Mouse (Mus musculus) liver, embryonic 11.5 days (tissue): ENCODE measurements around the gene Dync1li2. TPM values are rescaled to one million over a fixed set of nuclear protein-coding genes. Genes with fewer than 3 reads are reported as not detected.

ENCODE experiments used
- ATAC-seq: fragments of 200-750 bp; cut with Nextera tagmentation; replicated peaks from 2 replicates; pipeline ENCODE4 v1.8.0; 2017; ENCODE audit warnings: moderate number of reproducible peaks, mild to moderate bottlenecking, moderate TSS enrichment, moderate library complexity; ENCODE audit not compliant: low FRiP score
- DNase-seq: peaks from one replicate; pipeline ENCODE4 v3.0.0-alpha.2; 2017; ENCODE audit warnings: low spot score
- H3K27ac ChIP-seq: fragments of 300-500 bp; sonication (generic); 2 replicates; pipeline ENCODE4 v1.5.1; 2014; ENCODE audit warnings: mild to moderate bottlenecking, low read depth, low read length, control low read depth
- H3K27me3 ChIP-seq: fragments of 300-500 bp; sonication (generic); replicated peaks from 2 replicates; pipeline ENCODE4 v1.6.1; 2014; ENCODE audit warnings: low read length, mixed read lengths; ENCODE audit not compliant: control insufficient read depth, insufficient read depth
- H3K36me3 ChIP-seq: fragments of 300-500 bp; sonication (generic); 2 replicates; pipeline ENCODE4 v1.6.1; 2014; ENCODE audit warnings: mild to moderate bottlenecking, low read length, moderate library complexity, mixed read lengths; ENCODE audit not compliant: control insufficient read depth, insufficient read depth
- H3K4me1 ChIP-seq: fragments of 300-500 bp; sonication (generic); replicated peaks from 2 replicates; pipeline ENCODE4 v1.6.1; 2014; ENCODE audit warnings: low read length, mixed read lengths; ENCODE audit not compliant: control insufficient read depth, insufficient read depth
- H3K4me2 ChIP-seq: fragments of 300-500 bp; sonication (generic); 2 replicates; pipeline ENCODE4 v1.6.1; 2014; ENCODE audit warnings: mild to moderate bottlenecking, control low read depth, moderate library complexity
- H3K4me3 ChIP-seq: fragments of 300-500 bp; sonication (generic); 2 replicates; pipeline ENCODE4 v1.5.1; 2014; ENCODE audit warnings: low read depth, low read length, control low read depth
- H3K9ac ChIP-seq: fragments of 300-500 bp; sonication (generic); 2 replicates; pipeline ENCODE4 v1.6.1; 2014; ENCODE audit warnings: low read depth, low read length, control low read depth
- H3K9me3 ChIP-seq: fragments of 300-500 bp; sonication (generic); 2 replicates; pipeline ENCODE4 v1.6.1; 2016; ENCODE audit warnings: low read length, inconsistent platforms, mixed read lengths; ENCODE audit not compliant: control insufficient read depth
- WGBS: fragments of 180-500 bp; shearing (Covaris S2); extraction: QIAGEN DNeasy Blood & Tissue Kit; methylation state at CpG from one replicate; pipeline ENCODE4 v1.1.7; 2014; 5-methylcytosine and 5-hydroxymethylcytosine counted together
- polyA plus RNA-seq: library from polyadenylated mRNA; unstranded; fragments of >200 nt; fragmentation: Nextera tagmentation; extraction: Ambion mirVana; gene quantifications from 2 replicates; pipeline ENCODE4 v1.2.1, GENCODE M21; 2014

The Dync1li2 gene
- polyA plus RNA-seq, 1 experiment from 2014 or later, result 31.4 TPM

GRCm38 (mm10) chr8:104411972-104412371 lies 30.9 kb downstream of the Dync1li2 start:
- no peak for ATAC-seq
- 74% methylated on average over 3 of the region's 3 CpGs for WGBS
- H3K4me3 ChIP-seq, result no peak overlapping the region

GRCm38 (mm10) chr8:104411468-104411867 lies 31.4 kb downstream of the Dync1li2 start:
- Histone ChIP-seq H3K27me3 (no peaks in the 10 kb centered on the region), H3K9ac (no peak overlapping the region), H3K9me3 (no peaks in the 10 kb centered on the region), H3K27ac (no peak overlapping the region), H3K4me2 (no peak overlapping the region), H3K4me3 (no peak overlapping the region), H3K4me1 (no peaks in the 10 kb centered on the region), H3K36me3 (no peaks in the 10 kb centered on the region)
- 76% methylated on average over 3 of the region's 3 CpGs for WGBS
- ATAC-seq (no peak), DNase-seq (no peak)

More at GRCm38 (mm10) chr8:104411972-104412371, 30.9 kb downstream of the Dync1li2 start:
- Histone ChIP-seq H3K36me3 (no peaks in the 10 kb centered on the region; the same call in 1 of the 2 replicates), H3K9ac (no peak overlapping the region), H3K27me3 (no peaks in the 10 kb centered on the region), H3K9me3 (no peaks in the 10 kb centered on the region), H3K4me2 (no peak overlapping the region), H3K27ac (no peak overlapping the region), H3K4me1 (no peaks in the 10 kb centered on the region)
- no peak for DNase-seq

GRCm38 (mm10) chr8:104410628-104411273 lies 32.1 kb downstream of the Dync1li2 start:
- Histone ChIP-seq H3K36me3 (no peaks in the 10 kb centered on the region), H3K4me2 (no peak overlapping the region), H3K4me1 (no peaks in the 10 kb centered on the region), H3K9me3 (no peaks in the 10 kb centered on the region), H3K4me3 (no peak overlapping the region), H3K27ac (no peak overlapping the region), H3K9ac (no peak overlapping the region), H3K27me3 (no peaks in the 10 kb centered on the region)
- no peak for ATAC-seq
- 62% methylated on average over 7 of the region's 7 CpGs for WGBS
- no peak for DNase-seq

- H3K27ac ChIP-seq, result no peak overlapping the region
- H3K9me3 ChIP-seq, result no peaks in the 10 kb centered on the region
- ATAC-seq (no peak), DNase-seq (no peak)
- H3K4me3 ChIP-seq, result no peak overlapping the region
- no peaks in the 10 kb centered on the region for H3K36me3 ChIP-seq
- H3K4me1 ChIP-seq, result no peaks in the 10 kb centered on the region
- H3K9ac ChIP-seq, result no peak overlapping the region
- 87% methylated on average over 7 of the region's 7 CpGs for WGBS
- no peaks in the 10 kb centered on the region for H3K27me3 ChIP-seq
- no peak overlapping the region for H3K4me2 ChIP-seq
These were observed 34.3 kb downstream of the Dync1li2 start for GRCm38 (mm10) chr8:104408328-104409110.

- no peaks in the 10 kb centered on the region for H3K4me1 ChIP-seq
- ATAC-seq, result no peak
- WGBS, result 79% methylated on average over 6 of the region's 6 CpGs
These were observed 36.3 kb downstream of the Dync1li2 start for GRCm38 (mm10) chr8:104406340-104407128.

GRCm38 (mm10) chr8:104405430-104406187 lies 37.2 kb downstream of the Dync1li2 start:
- Histone ChIP-seq H3K4me1 (no peaks in the 10 kb centered on the region), H3K27ac (no peak overlapping the region), H3K27me3 (no peaks in the 10 kb centered on the region), H3K4me3 (no peak overlapping the region), H3K9ac (no peak overlapping the region), H3K4me2 (no peak overlapping the region), H3K36me3 (no peaks in the 10 kb centered on the region), H3K9me3 (no peaks in the 10 kb centered on the region)
- DNase-seq (no peak), ATAC-seq (no peak)
- 68% methylated on average over 15 of the region's 15 CpGs for WGBS

More at GRCm38 (mm10) chr8:104406340-104407128, 36.3 kb downstream of the Dync1li2 start:
- no peak overlapping the region for H3K4me2 ChIP-seq
- no peaks in the 10 kb centered on the region for H3K36me3 ChIP-seq
- H3K9me3 ChIP-seq, result no peaks in the 10 kb centered on the region
- H3K4me3 ChIP-seq, result no peak overlapping the region
- no peak overlapping the region for H3K27ac ChIP-seq
- H3K9ac ChIP-seq, result no peak overlapping the region
- no peak for DNase-seq
- no peaks in the 10 kb centered on the region for H3K27me3 ChIP-seq

GRCm38 (mm10) chr8:104403596-104403995 lies 39.3 kb downstream of the Dync1li2 start:
- H3K27me3 ChIP-seq, result no peaks in the 10 kb centered on the region
- DNase-seq, result no peak
- H3K9me3 ChIP-seq, result no peaks in the 10 kb centered on the region
- no peaks in the 10 kb centered on the region for H3K4me1 ChIP-seq
- 61% methylated on average over 3 of the region's 3 CpGs for WGBS
- no peak overlapping the region for H3K4me2 ChIP-seq
- H3K4me3 ChIP-seq, result no peak overlapping the region
- no peaks in the 10 kb centered on the region for H3K36me3 ChIP-seq
- ATAC-seq, result no peak
- H3K9ac ChIP-seq, result no peak overlapping the region
- H3K27ac ChIP-seq, result no peak overlapping the region
